Mouse (Mus musculus): ENCODE measurements around the gene Rere.

- TF ChIP-seq CTCF (IDR thresholded peaks at IDR 0.05) (no peak), EP300 (IDR thresholded peaks at IDR 0.05) (no peak)
Measured at GRCm38 (mm10) chr4:150237636-150238361, 43.6 kb upstream of the Rere start.

Data from lung, postnatal 0 days (tissue).